Mouse (Mus musculus): ENCODE data around the gene Lhx8.

DNA sequence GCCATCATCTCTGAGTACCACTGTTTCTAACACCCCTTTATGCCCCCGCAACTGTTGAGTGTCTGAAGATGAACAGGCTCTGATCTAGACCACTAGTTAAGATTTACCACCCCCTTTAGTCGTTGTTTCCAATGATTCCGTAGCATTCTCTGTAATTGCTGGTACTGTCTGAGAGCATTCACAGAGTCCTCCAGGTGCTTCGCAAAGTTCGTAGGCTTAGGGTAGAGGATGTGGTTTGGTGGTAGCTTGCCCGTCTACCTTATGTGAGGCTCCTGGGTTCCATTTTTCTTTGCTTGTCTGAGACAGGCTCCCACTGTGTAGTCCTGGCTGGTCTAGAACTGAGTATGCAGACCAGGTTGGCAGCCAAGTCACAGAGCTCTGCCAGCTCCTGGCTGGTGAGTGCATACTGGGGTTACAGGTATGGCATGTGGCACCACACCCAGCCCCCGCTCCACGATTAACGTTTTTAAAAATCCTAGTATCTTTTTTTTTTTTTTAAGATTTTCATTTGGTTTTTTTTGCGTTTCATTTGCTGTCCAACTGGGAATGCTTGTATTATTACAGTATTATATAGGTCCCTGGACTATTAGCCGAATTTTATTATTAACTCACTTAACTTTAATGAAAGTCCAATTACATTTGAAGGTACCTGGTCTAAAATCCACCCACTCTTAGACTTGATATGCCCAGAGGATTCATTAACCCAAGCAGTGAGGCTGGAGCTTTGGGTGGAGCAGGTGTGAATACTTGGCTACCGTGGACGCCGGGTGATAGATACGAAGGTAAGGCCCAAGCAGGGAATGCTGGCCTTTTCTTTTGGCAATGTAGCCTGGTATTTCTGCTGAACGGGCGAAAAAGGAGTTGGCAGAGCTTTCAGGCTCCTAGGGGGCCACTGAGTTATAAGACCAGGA lies 35.3 kb downstream of the Lhx8 start:
- no peak for TF ChIP-seq CTCF (IDR thresholded peaks at IDR 0.05; ENCODE audit: low read depth, low read length)
- TF ChIP-seq GATA1 (IDR thresholded peaks at IDR 0.05; ENCODE audit: borderline replicate concordance, low read length): no peak
- TF ChIP-seq TAL1 (conservative IDR thresholded peaks at IDR 0.05; ENCODE audit: low read depth, low read length): no peak
- TF ChIP-seq GATA2 (IDR thresholded peaks at IDR 0.05; ENCODE audit: borderline replicate concordance, low read depth, low read length): no peak
- no peak for TF ChIP-seq POLR2AphosphoS5 (IDR thresholded peaks at IDR 0.05; ENCODE audit: insufficient replicate concordance, low read depth, low read length)

Data from G1E (cell line).